In genomic region chr19:38029292-38029691, GRCm38 (mm10) we compare ENCODE assay signal across 19 mouse cellular contexts. TPM values are rescaled to one million over a fixed set of nuclear protein-coding genes. Genes with fewer than 3 reads are reported as not detected.
DNase-seq lines count a peak whose midpoint lies in the region; ATAC-seq and TF ChIP-seq lines count a peak whose summit lies in the region.
"Had no signal": no experiment of that assay in that cellular context is flagged by ENCODE, and none has a peak within 500 bp of the region (broad histone marks: within the 10 kb centered on the region; RNA-seq: fewer than 3 reads in every experiment).

No protein-coding gene starts in this region.

- TF ChIP-seq CTCF in layer of hippocampus, adult 2 months (conservative IDR thresholded peaks at IDR 0.05): no peak
- no peak for TF ChIP-seq CTCF in testis, adult 2 months (IDR thresholded peaks at IDR 0.05; ENCODE audit: control insufficient read depth, insufficient read depth, insufficient replicate concordance, low read depth, low read length)
- TF ChIP-seq CTCF in stomach, postnatal 0 days (IDR thresholded peaks at IDR 0.05; ENCODE audit: low read depth): no peak

- peaks cover 56% of the 10 kb centered on the region for H3K4me1 ChIP-seq in heart, embryonic 13.5 days
- peaks cover 12% of the 10 kb centered on the region for H3K4me1 ChIP-seq in testis, adult 2 months (ENCODE audit: control insufficient read depth, insufficient read depth, low read length)
- peaks cover 24% of the 10 kb centered on the region for H3K4me1 ChIP-seq in stomach, postnatal 0 days (replicated peaks; ENCODE audit: control insufficient read depth, insufficient read depth)
- no peaks in the 10 kb centered on the region for H3K4me1 ChIP-seq in hindbrain, embryonic 11.5 days (replicated peaks; ENCODE audit: control insufficient read depth, insufficient read depth, low read length)
- H3K4me1 ChIP-seq: forebrain, embryonic 13.5 days; hindbrain, embryonic 13.5 days; neural tube, embryonic 13.5 days had no signal

- DNase-seq in heart, adult 8-10 months (ENCODE audit: low spot score): no peak
- DNase-seq in layer of hippocampus, adult 2 months (ENCODE audit: low spot score in 2 of 2): no peak
- no peak for DNase-seq in layer of hippocampus, postnatal 25 days (ENCODE audit: extremely low spot score in 1 of 2, low spot score in 1 of 2)
- DNase-seq in testis, postnatal 10 days (ENCODE audit: low spot score): no peak
- no peak for DNase-seq in stomach, postnatal 0 days (ENCODE audit: low spot score)
- no peak for DNase-seq in hindbrain, embryonic 11.5 days (ENCODE audit: low spot score)
- DNase-seq: adrenal gland, postnatal 25 days; cerebellum, postnatal 10 days; embryo, embryonic 11 days; layer of hippocampus, postnatal 36 days; liver, embryonic 13.5 days; right cerebral cortex, postnatal 4 days had no signal

- no peak overlapping the region for H3K4me3 ChIP-seq in heart, embryonic 13.5 days
- H3K4me3 ChIP-seq in layer of hippocampus, adult 2 months: no peak overlapping the region
- no peak overlapping the region for H3K4me3 ChIP-seq in testis, adult 2 months (ENCODE audit: control insufficient read depth, low read depth, low read length)
- no peak overlapping the region for H3K4me3 ChIP-seq in stomach, postnatal 0 days (ENCODE audit: low read depth, low read length)
- H3K4me3 ChIP-seq in hindbrain, embryonic 11.5 days (ENCODE audit: low read depth, low read length): no peak overlapping the region
- H3K4me3 ChIP-seq: forebrain, embryonic 13.5 days; hindbrain, embryonic 13.5 days; liver, embryonic 13.5 days; neural tube, embryonic 13.5 days had no signal

- no peak for ATAC-seq in heart, embryonic 13.5 days (ENCODE audit: extremely low read depth, insufficient number of reproducible peaks, low FRiP score, low TSS enrichment)
- no peak for ATAC-seq in stomach, postnatal 0 days (ENCODE audit: low FRiP score, low TSS enrichment)
- ATAC-seq in hindbrain, embryonic 11.5 days (ENCODE audit: low FRiP score): no peak
- ATAC-seq: activated CD4-positive, CD25-positive, alpha-beta regulatory T cell, adult 4 months; forebrain, embryonic 13.5 days had no signal

- WGBS in heart, embryonic 13.5 days: 67% methylated on average over 3 of the region's 3 CpGs
- 41% methylated on average over 3 of the region's 3 CpGs for WGBS in stomach, postnatal 0 days
- 84% methylated on average over 3 of the region's 3 CpGs for WGBS in hindbrain, embryonic 11.5 days

- 0 out of 2 replicates have a peak overlapping the region, but pooled peaks have one; percentile 42 for H3K27ac ChIP-seq in heart, embryonic 13.5 days (replicated peaks)
- peak overlapping the region; percentile 36; the same call in 1 of the 2 replicates for H3K27ac ChIP-seq in layer of hippocampus, adult 2 months
- H3K27ac ChIP-seq in testis, adult 2 months (ENCODE audit: control insufficient read depth, insufficient read depth, low read depth, low read length): peak overlapping the region; percentile 41; the same call in 1 of the 2 replicates
- peak overlapping the region; percentile 77 for H3K27ac ChIP-seq in stomach, postnatal 0 days (replicated peaks)
- H3K27ac ChIP-seq in hindbrain, embryonic 11.5 days (ENCODE audit: low read depth, low read length): no peak overlapping the region
- H3K27ac ChIP-seq: forebrain, embryonic 13.5 days; hindbrain, embryonic 13.5 days; neural tube, embryonic 13.5 days had no signal

- H3K27me3 ChIP-seq in heart, embryonic 13.5 days (replicated peaks): no peaks in the 10 kb centered on the region; the same call in 1 of the 2 replicates
- no peaks in the 10 kb centered on the region; the same call in 1 of the 2 replicates for H3K27me3 ChIP-seq in testis, adult 2 months (ENCODE audit: control insufficient read depth, insufficient read depth, low read length)
- no peaks in the 10 kb centered on the region for H3K27me3 ChIP-seq in stomach, postnatal 0 days (ENCODE audit: control insufficient read depth, insufficient read depth, low read length)
- H3K27me3 ChIP-seq in hindbrain, embryonic 11.5 days (ENCODE audit: control insufficient read depth, insufficient read depth, low read length): no peaks in the 10 kb centered on the region
- H3K27me3 ChIP-seq: forebrain, embryonic 13.5 days; neural tube, embryonic 13.5 days had no signal

- no peak for TF ChIP-seq POLR2A in testis, adult 2 months (IDR thresholded peaks at IDR 0.05; ENCODE audit: control insufficient read depth, low read depth, low read length)

- H3K4me2 ChIP-seq in heart, embryonic 13.5 days: no peak overlapping the region
- H3K4me2 ChIP-seq in stomach, postnatal 0 days (replicated peaks; ENCODE audit: low read depth): peak overlapping the region; percentile 34; the same call in 1 of the 2 replicates
- no peak overlapping the region for H3K4me2 ChIP-seq in hindbrain, embryonic 11.5 days (replicated peaks; ENCODE audit: low read depth, low read length)
- H3K4me2 ChIP-seq: forebrain, embryonic 13.5 days; heart, embryonic 11.5 days; hindbrain, embryonic 13.5 days; liver, embryonic 13.5 days; neural tube, embryonic 13.5 days had no signal

- no peaks in the 10 kb centered on the region for H3K9me3 ChIP-seq in heart, embryonic 13.5 days
- H3K9me3 ChIP-seq in stomach, postnatal 0 days (ENCODE audit: control insufficient read depth, low read length): no peaks in the 10 kb centered on the region
- H3K9me3 ChIP-seq in hindbrain, embryonic 11.5 days (ENCODE audit: control insufficient read depth, low read length): no peaks in the 10 kb centered on the region
- H3K9me3 ChIP-seq: forebrain, embryonic 13.5 days; hindbrain, embryonic 13.5 days; liver, embryonic 13.5 days; neural tube, embryonic 13.5 days had no signal

- no peak overlapping the region for H3K9ac ChIP-seq in heart, embryonic 13.5 days
- H3K9ac ChIP-seq in stomach, postnatal 0 days (ENCODE audit: low read length): no peak overlapping the region
- no peak overlapping the region for H3K9ac ChIP-seq in hindbrain, embryonic 11.5 days (ENCODE audit: low read depth, low read length)
- H3K9ac ChIP-seq: forebrain, embryonic 13.5 days; hindbrain, embryonic 13.5 days; liver, embryonic 13.5 days; neural tube, embryonic 13.5 days had no signal

- H3K36me3 ChIP-seq in heart, embryonic 13.5 days: no peaks in the 10 kb centered on the region
- H3K36me3 ChIP-seq in testis, adult 2 months (ENCODE audit: control insufficient read depth, insufficient read depth, low read length): no peaks in the 10 kb centered on the region
- H3K36me3 ChIP-seq in stomach, postnatal 0 days (ENCODE audit: control insufficient read depth, insufficient read depth, low read length): no peaks in the 10 kb centered on the region
- no peaks in the 10 kb centered on the region for H3K36me3 ChIP-seq in hindbrain, embryonic 11.5 days (ENCODE audit: control insufficient read depth, insufficient read depth, low read length)
- H3K36me3 ChIP-seq: hindbrain, embryonic 13.5 days; liver, embryonic 13.5 days; neural tube, embryonic 13.5 days had no signal

- no peak for TF ChIP-seq EP300 in stomach, postnatal 0 days (optimal IDR thresholded peaks at IDR 0.05)

RNA-seq across cellular contexts. Expression of gene Myof, which starts 14.1 kb away (rescaled TPM):
- 4.8 and 5.7 TPM in 2 replicates for polyA plus RNA-seq in heart, embryonic 13.5 days (2015; fragmentation: Nextera tagmentation; extraction: Ambion mirVana)
- total RNA-seq in heart, adult 8-10 months (2022): 1 to 10 TPM; 6.2 to 9.0 (median 7.7) TPM
- 1 to 10 TPM; 4.3 to 5.0 TPM for total RNA-seq in layer of hippocampus, adult 2 months (2021)
- 1 to 10 TPM; 3.2 to 3.8 TPM for total RNA-seq in layer of hippocampus, postnatal 25 days (2021)
- polyA plus RNA-seq in testis, adult 2 months (2012; rRNA removed): 1.7 and 3.6 TPM in 2 replicates
- 14.3 and 14.6 TPM in 2 replicates for polyA plus RNA-seq in stomach, postnatal 0 days (2015; fragmentation: Nextera tagmentation; extraction: Ambion mirVana)
- 3.4 and 5.3 TPM in 2 replicates for polyA plus RNA-seq in hindbrain, embryonic 11.5 days (2014; fragmentation: Nextera tagmentation; extraction: Ambion mirVana)

RNA-seq across cellular contexts. Expression of gene Cep55, which starts 25.5 kb away (rescaled TPM):
- 25.5 and 26.6 TPM in 2 replicates for polyA plus RNA-seq in heart, embryonic 13.5 days (2015; fragmentation: Nextera tagmentation; extraction: Ambion mirVana)
- total RNA-seq in heart, adult 8-10 months (2022): under 1 TPM in 3 of 4 experiments, not detected in 1; 0.24 to 0.63 (median 0.25) TPM
- under 1 TPM; 0.64 to 0.74 TPM for total RNA-seq in layer of hippocampus, adult 2 months (2021)
- total RNA-seq in layer of hippocampus, postnatal 25 days (2021): under 1 TPM; 0.35 to 0.76 TPM
- 9.6 and 11.6 TPM in 2 replicates for polyA plus RNA-seq in testis, adult 2 months (2012; rRNA removed)
- 7.0 and 8.7 TPM in 2 replicates for polyA plus RNA-seq in stomach, postnatal 0 days (2015; fragmentation: Nextera tagmentation; extraction: Ambion mirVana)
- 44.1 and 46.9 TPM in 2 replicates for polyA plus RNA-seq in hindbrain, embryonic 11.5 days (2014; fragmentation: Nextera tagmentation; extraction: Ambion mirVana)
